Mouse (Mus musculus): ENCODE results near the gene Phf21a. TPM values are rescaled to one million over a fixed set of nuclear protein-coding genes. Genes with fewer than 3 reads are reported as not detected.

Gene Phf21a
- polyA plus RNA-seq, 1 experiment from 2014 or later, result 2.6 TPM

DNA sequence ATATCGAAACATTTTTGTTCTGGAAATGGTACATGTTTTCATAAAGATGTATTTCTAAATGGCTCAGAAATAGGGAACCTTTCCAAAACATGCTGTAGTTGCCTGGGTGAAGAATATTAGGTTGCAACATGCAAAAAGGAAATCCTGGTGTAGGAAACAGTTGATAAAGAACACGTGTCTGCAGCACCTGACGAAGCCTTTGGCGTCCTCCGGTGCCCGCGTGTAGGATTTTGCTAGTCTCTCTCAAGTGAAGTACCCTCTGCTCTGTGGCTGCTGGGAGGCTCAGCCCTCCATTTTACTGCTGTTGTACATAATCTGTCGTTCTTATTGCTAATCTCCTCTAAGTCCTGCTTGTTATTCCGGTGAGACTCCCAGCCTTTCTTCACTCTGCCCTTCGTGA, 207.0 kb downstream of the Phf21a start:
- no peak for ATAC-seq (ENCODE audit: insufficient read depth)
- H3K9me3 ChIP-seq (replicated peaks), result no peaks in the 10 kb centered on the region
- H3K27ac ChIP-seq (replicated peaks), result no peak overlapping the region
- no peak overlapping the region for H3K9ac ChIP-seq
- H3K36me3 ChIP-seq (replicated peaks), result no peaks in the 10 kb centered on the region
- no peak overlapping the region for H3K4me2 ChIP-seq
- no peaks in the 10 kb centered on the region for H3K27me3 ChIP-seq
- H3K4me1 ChIP-seq (replicated peaks), result peaks cover 3% of the 10 kb centered on the region; the same call in 1 of the 2 replicates
- 53% methylated on average over 10 of the region's 10 CpGs for WGBS (ENCODE audit: insufficient replicate concordance)
- H3K4me3 ChIP-seq (replicated peaks), result no peak overlapping the region

DNA sequence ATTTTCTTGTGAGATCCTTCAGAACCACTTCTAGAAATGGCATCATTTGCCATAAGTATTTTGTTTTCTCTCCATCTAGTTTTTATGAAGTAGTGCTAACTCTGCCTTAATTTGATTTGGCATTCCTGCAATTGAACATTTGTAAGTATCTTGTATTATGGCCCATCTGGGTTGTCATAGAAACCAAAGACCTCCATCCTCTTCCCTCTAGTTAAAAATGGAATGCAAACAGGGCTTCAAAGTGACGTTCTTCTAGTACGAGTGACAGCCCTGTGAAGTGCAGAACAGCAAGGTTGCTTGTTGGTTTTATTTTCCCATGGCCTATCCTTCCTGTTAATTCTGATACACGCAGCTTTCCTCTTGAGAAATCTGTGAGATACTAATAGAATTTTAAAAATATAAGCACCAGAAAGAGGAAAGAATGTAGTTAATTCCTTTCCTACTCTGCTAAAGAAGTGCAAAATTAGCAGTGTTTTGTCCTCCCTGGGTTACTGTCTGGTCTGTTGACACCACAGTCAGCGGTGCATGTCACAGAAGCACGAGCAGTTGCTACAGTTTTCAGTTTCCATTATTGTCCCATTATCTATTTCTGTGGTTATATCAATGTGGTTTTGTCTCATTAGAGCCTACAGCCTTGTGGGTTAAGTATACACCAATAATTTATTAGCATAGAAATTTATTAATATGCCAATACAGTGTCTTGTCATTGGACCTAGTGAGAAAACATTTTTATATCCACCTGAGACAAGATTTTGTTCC, 209.1 kb downstream of the Phf21a start:
- H3K27me3 ChIP-seq, result no peaks in the 10 kb centered on the region
- no peaks in the 10 kb centered on the region for H3K9me3 ChIP-seq (replicated peaks)
- WGBS (ENCODE audit: insufficient replicate concordance), result 27% methylated on average over 5 of the region's 5 CpGs
- no peaks in the 10 kb centered on the region for H3K36me3 ChIP-seq (replicated peaks)
- no peak overlapping the region for H3K4me2 ChIP-seq
- H3K9ac ChIP-seq, result no peak overlapping the region
- H3K4me3 ChIP-seq (replicated peaks), result no peak overlapping the region
- no peak overlapping the region for H3K27ac ChIP-seq (replicated peaks)
- H3K4me1 ChIP-seq (replicated peaks), result no peaks in the 10 kb centered on the region
- no peak for ATAC-seq (ENCODE audit: insufficient read depth)

GRCm38 (mm10) chr2:92312542-92312941, 219.6 kb downstream of the Phf21a start:
- no peak overlapping the region for H3K4me2 ChIP-seq
- no peak overlapping the region for H3K27ac ChIP-seq (replicated peaks)
- H3K36me3 ChIP-seq (replicated peaks), result no peaks in the 10 kb centered on the region
- 71% methylated on average over 4 of the region's 4 CpGs for WGBS (ENCODE audit: insufficient replicate concordance)
- ATAC-seq (ENCODE audit: insufficient read depth), result no peak
- H3K27me3 ChIP-seq, result no peaks in the 10 kb centered on the region
- H3K9ac ChIP-seq, result no peak overlapping the region
- no peaks in the 10 kb centered on the region for H3K9me3 ChIP-seq (replicated peaks)
- H3K4me3 ChIP-seq (replicated peaks), result no peak overlapping the region
- peaks cover 13% of the 10 kb centered on the region for H3K4me1 ChIP-seq (replicated peaks)

DNA sequence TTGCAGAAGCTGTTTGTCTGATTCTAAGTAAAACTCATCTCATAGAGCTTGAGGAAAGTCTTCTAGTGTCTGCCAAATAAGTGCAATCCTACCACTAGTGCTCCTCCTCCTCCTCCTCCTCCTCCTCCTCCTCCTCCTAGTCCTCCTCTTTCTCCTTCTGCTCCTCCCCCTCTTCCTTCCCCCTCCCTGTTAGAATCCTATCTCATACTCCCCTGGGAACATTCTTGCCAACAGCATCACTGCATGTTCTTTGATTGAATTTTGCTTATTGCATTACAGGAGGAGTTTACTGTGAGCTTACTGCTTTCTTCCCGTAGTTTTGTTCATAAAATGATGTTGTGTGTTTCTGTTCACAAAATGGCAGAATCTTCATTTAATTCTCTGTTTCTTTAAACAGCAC, 221.1 kb downstream of the Phf21a start:
- Histone ChIP-seq H3K4me2 (no peak overlapping the region), H3K36me3 (replicated peaks) (no peaks in the 10 kb centered on the region), H3K9me3 (replicated peaks) (no peaks in the 10 kb centered on the region), H3K9ac (no peak overlapping the region), H3K27me3 (no peaks in the 10 kb centered on the region), H3K4me3 (replicated peaks) (no peak overlapping the region), H3K4me1 (replicated peaks) (peaks cover 13% of the 10 kb centered on the region), H3K27ac (replicated peaks) (no peak overlapping the region)
- 62% methylated on average over 1 of the region's 1 CpGs for WGBS (ENCODE audit: insufficient replicate concordance)
- ATAC-seq (ENCODE audit: insufficient read depth), result no peak

DNA sequence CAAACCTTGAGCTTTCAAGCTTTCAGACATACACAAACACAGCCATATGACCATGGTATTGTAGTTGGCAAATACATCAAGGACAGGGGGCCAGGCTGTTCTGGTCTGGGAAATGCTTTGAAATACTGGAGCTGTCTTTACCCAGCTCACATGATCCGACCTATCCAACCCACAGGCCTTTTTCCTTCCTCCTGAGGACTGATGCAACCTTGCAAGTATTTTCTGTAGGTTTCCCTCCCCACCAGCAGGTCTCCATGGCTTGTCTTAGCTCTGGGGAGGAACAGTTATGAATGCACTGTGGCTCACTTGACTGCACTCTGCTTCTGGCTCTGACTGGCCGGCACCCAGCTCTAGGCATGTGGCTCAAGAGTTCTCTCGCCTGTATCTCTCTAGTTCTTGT, 223.7 kb downstream of the Phf21a start:
- no peak for ATAC-seq (ENCODE audit: insufficient read depth)
- no peak overlapping the region for H3K4me3 ChIP-seq (replicated peaks)
- H3K4me1 ChIP-seq (replicated peaks), result peaks cover 13% of the 10 kb centered on the region
- H3K27me3 ChIP-seq, result no peaks in the 10 kb centered on the region
- H3K9ac ChIP-seq, result no peak overlapping the region
- no peak overlapping the region for H3K4me2 ChIP-seq
- WGBS (ENCODE audit: insufficient replicate concordance), result 47% methylated on average over 3 of the region's 3 CpGs
- no peaks in the 10 kb centered on the region for H3K9me3 ChIP-seq (replicated peaks)
- H3K36me3 ChIP-seq (replicated peaks), result no peaks in the 10 kb centered on the region
- no peak overlapping the region for H3K27ac ChIP-seq (replicated peaks)

DNA sequence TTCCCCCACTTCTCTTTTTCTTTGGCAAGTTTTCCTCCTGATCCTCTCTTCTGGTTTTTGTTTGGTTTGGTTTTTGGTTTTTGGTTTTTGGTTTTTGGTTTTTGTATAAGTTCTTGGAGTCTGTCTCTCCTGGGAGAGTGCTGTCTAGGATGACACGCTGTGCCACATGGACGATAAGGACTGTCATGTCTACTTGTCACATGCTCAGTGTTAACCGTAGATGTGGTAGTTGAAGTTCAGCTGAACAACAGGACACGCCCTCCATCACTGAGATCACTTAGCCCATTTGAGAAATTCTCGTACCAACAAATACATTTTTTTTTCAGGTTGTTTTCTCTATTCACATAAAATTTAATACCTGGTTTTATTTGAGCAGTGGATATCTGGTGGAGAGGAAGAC, 224.3 kb downstream of the Phf21a start:
- no peak for ATAC-seq (ENCODE audit: insufficient read depth)
- Histone ChIP-seq H3K27me3 (no peaks in the 10 kb centered on the region), H3K4me2 (no peak overlapping the region), H3K36me3 (replicated peaks) (no peaks in the 10 kb centered on the region), H3K4me1 (replicated peaks) (peaks cover 13% of the 10 kb centered on the region), H3K9ac (no peak overlapping the region), H3K9me3 (replicated peaks) (no peaks in the 10 kb centered on the region), H3K4me3 (replicated peaks) (no peak overlapping the region), H3K27ac (replicated peaks) (no peak overlapping the region)
- WGBS (ENCODE audit: insufficient replicate concordance), result 38% methylated on average over 5 of the region's 5 CpGs

GRCm38 (mm10) chr2:92322669-92323068, 229.8 kb downstream of the Phf21a start:
- no peaks in the 10 kb centered on the region for H3K9me3 ChIP-seq (replicated peaks)
- no peak overlapping the region for H3K4me2 ChIP-seq
- H3K27me3 ChIP-seq, result no peaks in the 10 kb centered on the region
- no peak for ATAC-seq (ENCODE audit: insufficient read depth)
- no peak overlapping the region for H3K27ac ChIP-seq (replicated peaks)
- no peaks in the 10 kb centered on the region for H3K4me1 ChIP-seq (replicated peaks)
- no peak overlapping the region for H3K9ac ChIP-seq
- no peak overlapping the region for H3K4me3 ChIP-seq (replicated peaks)
- 47% methylated on average over 2 of the region's 2 CpGs for WGBS (ENCODE audit: insufficient replicate concordance)
- no peaks in the 10 kb centered on the region for H3K36me3 ChIP-seq (replicated peaks)

DNA sequence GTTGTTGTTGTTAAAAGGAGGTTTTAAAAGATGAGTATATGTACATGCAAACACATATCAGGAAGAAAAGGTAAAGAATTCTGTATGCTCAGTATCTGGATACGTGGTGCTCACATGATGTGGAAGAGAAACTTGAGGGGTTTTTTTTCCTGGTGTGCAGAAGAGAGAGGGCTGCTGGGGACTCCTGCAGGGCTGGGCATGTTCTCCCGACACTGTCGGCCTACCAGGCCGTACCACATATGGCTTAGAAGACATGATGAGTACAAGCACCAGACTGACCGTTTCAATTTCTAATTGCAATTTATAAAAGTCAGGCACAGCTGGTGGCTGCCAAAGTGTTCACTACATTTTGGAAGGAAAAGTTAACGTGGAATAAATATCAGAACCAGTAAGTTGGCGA, 232.8 kb downstream of the Phf21a start:
- Histone ChIP-seq H3K4me2 (no peak overlapping the region), H3K27me3 (no peaks in the 10 kb centered on the region), H3K4me3 (replicated peaks) (no peak overlapping the region), H3K9ac (no peak overlapping the region), H3K36me3 (replicated peaks) (0 out of 2 replicates have a peak, but pooled peaks cover 3% of the 10 kb centered on the region), H3K27ac (replicated peaks) (no peak overlapping the region), H3K4me1 (replicated peaks) (no peaks in the 10 kb centered on the region), H3K9me3 (replicated peaks) (no peaks in the 10 kb centered on the region)
- ATAC-seq (ENCODE audit: insufficient read depth), result no peak
- WGBS (ENCODE audit: insufficient replicate concordance), result 73% methylated on average over 7 of the region's 7 CpGs

- no peak overlapping the region for H3K4me2 ChIP-seq
- no peaks in the 10 kb centered on the region for H3K4me1 ChIP-seq (replicated peaks)
- no peak overlapping the region for H3K27ac ChIP-seq (replicated peaks)
- 67% methylated on average over 1 of the region's 1 CpGs for WGBS (ENCODE audit: insufficient replicate concordance)
- H3K9me3 ChIP-seq (replicated peaks), result no peaks in the 10 kb centered on the region
- no peak overlapping the region for H3K4me3 ChIP-seq (replicated peaks)
- 0 out of 2 replicates have a peak, but pooled peaks cover 5% of the 10 kb centered on the region for H3K36me3 ChIP-seq (replicated peaks)
- no peak overlapping the region for H3K9ac ChIP-seq
- no peaks in the 10 kb centered on the region for H3K27me3 ChIP-seq
- ATAC-seq (ENCODE audit: insufficient read depth), result no peak
Measured at GRCm38 (mm10) chr2:92326221-92326620, 233.3 kb downstream of the Phf21a start.

GRCm38 (mm10) chr2:92327601-92328000, 234.7 kb downstream of the Phf21a start:
- no peak for ATAC-seq (ENCODE audit: insufficient read depth)
- Histone ChIP-seq H3K36me3 (replicated peaks) (peaks cover 5% of the 10 kb centered on the region; the same call in 1 of the 2 replicates), H3K4me3 (replicated peaks) (no peak overlapping the region), H3K4me2 (no peak overlapping the region), H3K9ac (no peak overlapping the region), H3K4me1 (replicated peaks) (no peaks in the 10 kb centered on the region), H3K27me3 (no peaks in the 10 kb centered on the region), H3K9me3 (replicated peaks) (no peaks in the 10 kb centered on the region), H3K27ac (replicated peaks) (no peak overlapping the region)
- 75% methylated on average over 4 of the region's 4 CpGs for WGBS (ENCODE audit: insufficient replicate concordance)

GRCm38 (mm10) chr2:92328206-92328605, 235.3 kb downstream of the Phf21a start:
- Histone ChIP-seq H3K27ac (replicated peaks) (no peak overlapping the region), H3K4me2 (no peak overlapping the region), H3K9me3 (replicated peaks) (no peaks in the 10 kb centered on the region), H3K4me3 (replicated peaks) (no peak overlapping the region), H3K9ac (no peak overlapping the region), H3K36me3 (replicated peaks) (peaks cover 5% of the 10 kb centered on the region; the same call in 1 of the 2 replicates), H3K4me1 (replicated peaks) (no peaks in the 10 kb centered on the region), H3K27me3 (no peaks in the 10 kb centered on the region)
- ATAC-seq (ENCODE audit: insufficient read depth), result no peak
- 70% methylated on average over 8 of the region's 8 CpGs for WGBS (ENCODE audit: insufficient replicate concordance)

DNA sequence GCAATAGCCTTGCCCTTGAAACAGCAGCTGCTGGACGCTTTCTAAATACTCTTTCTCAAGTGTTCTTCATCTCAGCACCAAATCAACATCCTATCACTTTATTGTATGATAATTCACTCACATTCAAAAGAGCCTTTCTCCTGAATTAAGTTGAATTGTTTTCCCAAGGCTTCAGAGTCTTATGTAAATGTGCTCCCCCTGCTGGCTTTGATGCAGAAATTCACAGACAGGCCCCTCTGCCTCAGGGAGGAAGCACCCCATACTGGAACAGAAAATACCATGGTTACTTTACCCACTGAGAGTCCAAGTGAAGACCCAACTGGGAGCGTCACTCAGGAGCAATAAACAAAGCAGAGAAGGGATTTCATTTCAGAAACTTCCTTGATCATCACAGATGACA, 237.9 kb downstream of the Phf21a start:
- ATAC-seq (ENCODE audit: insufficient read depth), result no peak
- H3K36me3 ChIP-seq (replicated peaks), result peaks cover 5% of the 10 kb centered on the region; the same call in 1 of the 2 replicates
- H3K4me3 ChIP-seq (replicated peaks), result no peak overlapping the region
- no peak overlapping the region for H3K27ac ChIP-seq (replicated peaks)
- H3K4me2 ChIP-seq, result no peak overlapping the region
- H3K4me1 ChIP-seq (replicated peaks), result no peaks in the 10 kb centered on the region
- H3K9me3 ChIP-seq (replicated peaks), result no peaks in the 10 kb centered on the region
- 31% methylated on average over 2 of the region's 2 CpGs for WGBS (ENCODE audit: insufficient replicate concordance)
- H3K9ac ChIP-seq, result no peak overlapping the region
- H3K27me3 ChIP-seq, result no peaks in the 10 kb centered on the region

Measured in liver, embryonic 15.5 days (tissue).